Mouse (Mus musculus): ENCODE measurements at regions not wholly inside any gene's neighbourhood (a gene's known extent, or its start where the extent isn't known, plus 50 kb on each side); places are given as distances from the start of the nearest gene placed in this dataset.

DNA sequence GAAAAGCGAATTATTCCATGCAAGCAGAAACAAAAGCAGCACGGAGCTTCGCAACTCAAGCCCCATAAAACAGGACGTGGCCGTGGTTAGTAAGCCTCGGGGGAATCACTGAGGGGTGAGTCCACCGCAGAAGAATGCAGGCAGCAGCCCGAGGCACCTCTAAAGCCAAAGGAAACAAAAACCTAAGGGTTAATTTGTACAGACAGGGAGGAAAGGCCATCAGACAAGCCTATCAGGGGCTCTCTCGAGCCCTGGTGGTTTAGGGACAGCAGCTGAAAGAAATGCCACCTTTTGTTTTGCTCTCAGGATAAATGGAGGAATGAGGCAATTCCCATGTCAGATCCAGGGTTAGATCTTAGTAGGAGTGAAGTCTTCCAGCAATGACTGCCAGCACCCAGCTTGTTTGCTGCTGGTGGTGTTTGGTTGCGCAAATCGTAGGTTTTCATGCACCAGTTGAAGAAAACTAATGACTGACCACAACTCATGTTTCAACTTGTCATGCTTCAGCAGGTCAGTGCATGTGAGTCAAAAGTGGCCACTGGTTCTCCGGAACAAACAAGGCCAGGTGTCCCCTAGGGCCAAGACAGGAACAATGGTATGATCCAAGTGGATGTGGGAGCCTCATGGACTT, 173.9 kb upstream of the Dapk1 start:
- no peak for DNase-seq

DNA sequence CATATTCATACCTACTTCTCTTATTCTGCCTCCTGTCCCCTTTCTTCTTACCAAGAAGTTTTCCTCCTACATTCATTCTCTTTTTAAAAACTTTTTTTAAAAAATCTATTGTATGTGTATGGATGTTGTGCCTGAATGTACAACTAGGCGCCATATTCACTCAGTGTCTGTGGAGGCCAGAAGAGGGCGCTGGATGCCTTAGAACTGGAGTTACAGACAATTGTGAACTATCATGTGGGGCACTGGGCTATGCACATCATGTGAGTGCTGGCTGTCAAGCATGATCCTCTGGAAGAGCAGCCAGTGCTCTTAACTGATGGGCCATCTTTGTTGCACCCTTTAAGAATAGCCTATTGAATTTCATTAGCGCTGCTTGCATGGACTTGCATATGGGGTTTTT, 172.6 kb upstream of the Dapk1 start:
- no peak for DNase-seq

DNA sequence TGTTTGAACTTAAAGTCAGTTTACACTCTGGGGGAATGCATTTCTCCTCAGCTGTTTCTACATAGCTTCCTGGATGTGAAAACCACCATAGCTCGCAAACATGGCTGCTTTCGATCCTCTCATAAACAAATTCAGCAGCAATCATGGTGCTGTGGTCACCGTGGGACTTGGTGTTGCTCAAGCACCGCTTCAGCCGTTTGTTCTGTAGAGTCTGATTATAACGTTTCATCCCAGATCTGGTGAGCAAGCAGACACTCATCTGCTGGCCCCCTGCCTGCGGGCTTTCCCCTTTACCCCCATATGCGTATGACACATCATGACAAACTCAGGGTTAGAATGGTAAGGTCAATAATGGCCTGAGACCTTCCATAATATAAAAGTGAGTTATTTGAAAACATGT, 170.3 kb upstream of the Dapk1 start:
- DNase-seq: no peak

DNA sequence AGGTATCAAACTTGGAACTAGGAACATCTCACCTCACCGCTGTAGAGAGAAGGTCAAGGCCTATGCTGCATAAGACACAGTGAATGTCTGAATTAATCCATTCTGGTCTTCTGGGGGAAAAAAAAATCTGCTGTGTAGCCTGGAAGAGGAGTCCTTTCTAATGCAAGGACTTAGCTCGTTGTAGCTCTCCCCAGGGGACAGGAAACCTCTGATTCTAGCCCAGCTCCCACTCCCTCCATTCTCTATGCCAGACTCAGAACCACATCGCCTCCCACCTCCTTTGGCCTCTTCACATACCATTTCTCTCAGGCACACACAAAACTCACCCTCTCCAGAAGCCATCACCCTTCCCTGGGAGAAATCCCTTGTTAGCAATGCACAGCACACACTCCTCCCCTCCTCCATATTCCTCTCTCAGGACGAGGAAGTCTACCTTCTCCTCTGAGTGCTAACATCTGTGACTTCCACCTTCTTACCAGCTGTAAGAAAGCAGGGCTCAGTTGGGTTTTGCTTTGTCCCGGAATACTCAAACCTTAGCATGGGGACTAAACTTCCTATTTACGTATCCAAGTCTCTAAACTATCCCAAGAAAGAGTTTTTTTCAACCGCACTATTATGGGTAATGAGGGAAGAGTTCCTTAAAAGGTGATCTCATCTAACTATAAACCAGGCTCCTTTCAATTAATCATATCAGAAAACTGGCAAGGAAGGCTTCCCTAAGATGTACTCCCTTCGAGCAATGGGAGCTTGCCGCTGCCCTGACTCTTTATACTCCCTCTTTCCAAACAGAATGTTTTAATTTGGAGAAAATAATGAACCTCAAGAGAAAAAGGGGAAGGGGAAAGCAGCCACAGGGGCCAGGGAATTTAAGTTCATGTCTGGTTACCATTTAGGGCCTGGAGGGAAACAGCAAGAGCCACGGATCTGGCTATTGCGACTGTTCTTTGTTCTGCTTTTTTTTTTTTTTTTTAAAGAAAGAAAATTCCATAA, 167.2 kb upstream of the Dapk1 start:
- DNase-seq: no peak

DNA sequence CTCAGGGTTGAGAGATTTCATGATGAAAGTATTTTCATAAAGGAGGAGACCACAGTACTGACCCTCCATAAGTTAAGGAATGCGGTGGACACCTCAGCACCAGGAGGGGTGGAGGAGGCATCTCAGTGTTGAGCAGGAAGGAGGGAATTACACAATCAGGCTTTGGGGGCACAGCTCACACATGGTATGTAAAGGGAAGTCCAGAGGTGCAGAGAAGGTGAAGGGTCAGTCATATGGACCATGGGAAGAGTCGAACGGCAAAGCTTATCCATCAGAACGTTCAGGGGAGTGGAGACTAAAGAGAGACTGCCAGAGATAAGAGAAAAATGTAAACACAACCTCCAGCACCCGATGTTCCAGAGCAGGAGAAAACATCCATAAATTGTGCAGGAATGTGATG, 166.4 kb upstream of the Dapk1 start:
- DNase-seq: no peak

DNA sequence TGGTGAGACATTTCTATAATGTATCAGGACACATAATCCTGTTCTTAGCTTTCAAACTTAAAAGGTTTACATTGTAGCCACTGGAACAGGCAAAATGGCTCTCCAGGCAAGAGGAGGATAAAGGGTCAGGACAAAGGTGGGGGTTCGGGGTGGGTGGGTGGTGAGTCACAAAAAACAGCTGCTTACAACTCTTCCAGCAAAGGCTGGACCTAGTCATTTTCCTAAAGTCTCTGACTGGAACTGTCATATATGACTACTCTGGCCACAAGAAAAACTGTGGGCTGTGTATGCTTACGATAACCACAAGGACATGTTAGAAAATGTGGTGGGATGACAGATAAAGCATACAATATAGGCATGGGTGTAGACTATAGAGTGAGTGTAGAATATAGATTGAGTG, 163.6 kb upstream of the Dapk1 start:
- no peak for DNase-seq

DNA sequence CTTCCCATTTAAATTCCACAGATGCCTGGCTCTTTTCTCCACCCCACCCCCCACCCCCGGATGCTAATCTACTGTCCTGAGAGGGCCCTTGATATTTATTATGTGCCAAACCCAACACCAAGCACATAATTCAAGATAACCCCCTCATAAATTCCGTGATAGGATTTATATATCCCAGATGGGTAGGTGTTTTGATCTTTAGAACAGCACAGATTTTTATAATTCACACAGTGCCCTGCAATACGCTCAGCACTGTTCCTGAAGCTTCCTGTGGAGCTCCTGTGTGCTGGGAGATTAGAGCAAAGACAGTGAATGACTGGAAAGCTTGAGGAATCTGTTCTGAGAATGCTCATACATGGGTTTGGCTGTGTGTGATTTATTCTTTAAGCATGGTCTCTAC, 161.2 kb upstream of the Dapk1 start:
- no peak for DNase-seq

DNA sequence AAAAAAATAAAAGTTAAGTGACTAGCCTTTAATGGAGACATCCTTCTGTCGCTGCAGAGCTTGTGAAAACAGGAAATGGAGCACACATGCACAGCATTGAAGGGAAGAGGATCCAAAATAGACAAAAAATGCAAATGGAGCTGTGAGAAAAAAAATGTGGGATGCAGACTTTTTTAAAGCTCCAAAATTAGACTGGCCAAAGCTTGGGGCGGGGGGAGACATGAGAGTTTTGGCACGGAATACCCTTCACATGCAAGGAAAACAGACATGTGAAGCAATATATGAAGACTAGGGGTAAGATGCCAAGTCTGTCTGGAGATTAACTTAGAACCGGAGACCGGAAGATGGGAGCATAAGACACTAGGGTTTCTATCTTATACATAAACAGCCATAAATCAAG, 156.6 kb upstream of the Dapk1 start:
- DNase-seq: no peak

DNA sequence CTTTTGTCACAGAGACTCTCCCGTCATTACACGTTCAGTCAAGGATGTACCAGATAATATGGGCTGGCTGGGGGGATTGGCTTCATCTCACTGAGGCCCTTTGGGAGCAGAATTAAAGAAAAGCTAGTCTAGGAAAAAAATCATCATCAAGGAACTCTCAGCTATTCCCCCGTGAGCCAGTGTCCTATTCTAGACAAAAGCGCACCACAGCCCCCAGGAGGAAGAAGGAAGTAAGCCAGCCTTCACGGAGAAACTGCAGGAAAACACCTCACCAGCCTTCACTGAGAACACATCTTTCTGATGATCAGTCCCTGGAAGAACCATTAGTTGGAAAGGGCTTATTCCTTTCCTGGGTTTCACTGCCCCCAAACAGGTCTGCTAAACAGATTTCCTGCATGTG, 154.8 kb upstream of the Dapk1 start:
- no peak for DNase-seq

DNA sequence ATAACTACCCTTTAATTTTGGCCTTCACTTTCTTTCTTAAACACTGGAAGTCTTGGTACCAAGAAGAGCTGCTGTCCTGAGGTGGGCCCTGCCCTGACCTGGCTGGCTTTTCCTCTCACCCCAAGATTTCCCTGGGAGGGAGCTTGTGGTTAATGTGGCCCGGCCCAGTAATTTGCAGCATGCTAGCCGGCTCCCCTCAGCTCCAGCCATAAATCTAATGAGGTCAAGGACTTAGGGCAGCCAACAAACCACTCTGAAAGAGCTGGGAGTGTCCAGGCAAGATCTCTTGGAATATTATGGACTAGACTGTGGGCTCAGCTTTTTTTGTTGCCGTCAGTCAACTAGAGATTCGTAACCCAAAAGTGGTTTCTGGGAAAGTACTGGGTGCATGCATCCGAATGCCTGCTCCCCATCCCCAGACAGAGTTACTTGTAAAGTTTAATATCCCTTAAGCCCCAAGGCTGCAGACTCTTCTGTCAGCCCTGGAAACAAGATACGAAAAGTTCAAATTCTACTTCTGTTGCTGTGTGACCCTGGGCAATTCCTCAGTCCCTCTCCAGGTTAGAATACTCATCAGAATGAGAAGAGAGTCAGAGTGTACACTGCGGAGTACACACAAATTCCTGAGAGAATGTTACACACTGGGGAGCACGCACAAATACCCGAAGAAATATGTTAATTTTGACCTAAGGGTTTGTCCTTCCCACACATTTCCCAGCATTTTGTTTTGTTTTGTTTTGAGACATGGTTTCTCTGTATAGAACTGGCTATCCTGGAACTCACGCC, 150.8 kb upstream of the Dapk1 start:
- DNase-seq: no peak

DNA sequence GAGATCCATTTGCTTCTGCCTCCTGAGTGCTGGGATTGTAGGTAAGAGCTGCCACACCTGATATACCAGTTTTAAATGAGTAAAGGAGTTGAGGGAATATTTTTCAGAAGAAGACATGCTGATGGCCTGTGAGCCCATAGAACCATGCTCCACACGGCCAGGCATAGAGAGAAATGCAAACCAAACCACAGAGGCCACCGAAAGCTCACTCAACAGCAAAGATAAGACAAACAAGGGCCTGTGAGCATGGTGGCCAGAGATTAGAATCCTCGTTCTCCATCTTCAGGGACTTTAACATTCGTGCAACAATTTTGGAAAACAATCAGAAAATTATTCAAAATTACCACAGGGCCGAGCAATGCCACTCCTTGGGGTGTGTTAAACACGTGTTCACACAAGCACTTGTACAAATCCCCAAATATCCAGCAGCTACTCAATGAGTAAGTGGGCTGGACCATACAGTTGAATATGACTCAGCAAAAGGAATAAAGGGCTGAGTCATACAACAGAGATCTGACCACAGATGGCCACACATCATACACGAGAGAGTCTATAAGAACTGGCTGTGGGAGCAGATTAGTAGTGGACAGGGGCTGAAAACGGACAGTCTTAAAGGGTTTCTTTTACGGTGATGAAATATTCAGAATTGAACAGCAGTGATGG, 147.8 kb upstream of the Dapk1 start:
- no peak for DNase-seq

DNA sequence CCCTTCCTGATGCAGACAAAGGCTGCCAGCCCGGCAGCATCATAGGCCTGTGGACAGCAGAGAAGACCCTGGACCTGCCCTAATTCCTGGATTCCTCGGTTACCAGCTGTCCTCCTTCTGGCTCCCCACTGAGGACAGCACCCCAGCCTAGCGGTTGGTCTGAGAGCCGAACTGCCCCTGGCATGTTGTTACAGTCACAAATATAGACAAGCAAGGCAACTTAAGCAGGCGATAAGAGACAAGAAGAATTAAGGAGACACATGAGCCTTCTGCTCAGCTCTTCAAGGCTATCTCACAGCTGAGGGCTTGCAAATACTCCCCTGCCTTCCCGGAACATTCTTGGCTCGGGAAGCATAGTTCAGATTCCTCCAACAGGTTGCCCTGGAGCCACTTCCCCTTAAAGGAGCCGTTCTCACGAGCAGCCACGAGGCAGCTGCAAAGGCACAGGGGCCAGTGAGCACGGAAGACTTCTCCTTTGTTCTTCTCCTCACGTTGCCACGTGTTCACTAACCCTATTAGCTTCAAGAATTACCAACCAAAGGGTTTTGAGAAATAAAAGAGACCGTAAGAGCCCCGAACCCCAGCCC, 146.6 kb upstream of the Dapk1 start:
- DNase-seq: no peak

DNA sequence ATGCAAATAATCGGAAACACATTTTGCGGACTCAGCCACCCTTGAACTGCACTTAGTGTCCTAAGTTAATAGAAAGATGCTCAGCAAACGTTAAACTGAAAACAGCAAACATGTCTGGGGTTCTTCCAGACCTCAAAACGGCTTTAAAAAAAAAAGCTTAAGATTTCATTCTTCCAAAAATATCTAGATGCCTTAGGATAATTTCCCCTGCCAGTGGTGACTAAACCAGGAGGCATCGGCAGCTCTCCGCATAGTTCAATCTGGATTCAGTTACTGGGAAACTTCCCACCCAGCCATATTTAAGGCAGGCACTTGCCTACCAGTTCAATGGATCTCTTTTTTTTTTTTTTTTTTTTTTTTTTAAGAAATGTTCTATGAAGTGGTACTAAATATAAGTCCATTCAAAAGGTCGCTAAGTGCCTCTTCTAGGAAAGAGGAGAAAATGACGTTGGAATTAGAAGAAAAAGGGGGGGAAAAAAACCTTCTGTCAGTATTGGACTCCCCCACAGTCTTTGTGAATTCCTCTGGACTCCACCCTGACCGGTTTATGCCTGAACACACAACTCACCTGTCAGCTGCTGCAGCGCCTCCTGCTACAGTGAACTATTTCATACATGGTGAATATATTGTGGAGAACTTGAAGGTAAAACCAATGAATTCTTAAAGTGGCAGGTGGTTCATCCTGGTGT, 145.7 kb upstream of the Dapk1 start:
- DNase-seq: no peak

DNA sequence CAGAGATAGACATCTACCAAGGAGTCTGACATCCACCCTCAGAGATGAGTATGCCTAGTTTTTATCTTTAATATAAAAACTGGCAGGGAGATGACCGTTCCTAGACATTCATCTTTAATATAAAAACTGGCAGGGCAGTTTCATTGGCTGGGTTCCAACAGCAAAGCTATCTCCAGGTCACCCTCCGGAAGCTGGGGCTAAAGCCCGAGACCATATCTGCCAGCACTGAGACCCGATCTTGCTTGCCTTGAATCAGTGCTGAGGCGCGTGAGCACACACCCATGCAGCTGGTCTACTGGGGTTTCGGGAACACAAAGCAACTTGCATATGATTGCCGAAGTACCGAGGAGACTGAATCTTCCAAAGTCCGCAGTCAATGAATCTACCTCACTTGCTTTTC, 144.5 kb upstream of the Dapk1 start:
- DNase-seq: no peak

DNA sequence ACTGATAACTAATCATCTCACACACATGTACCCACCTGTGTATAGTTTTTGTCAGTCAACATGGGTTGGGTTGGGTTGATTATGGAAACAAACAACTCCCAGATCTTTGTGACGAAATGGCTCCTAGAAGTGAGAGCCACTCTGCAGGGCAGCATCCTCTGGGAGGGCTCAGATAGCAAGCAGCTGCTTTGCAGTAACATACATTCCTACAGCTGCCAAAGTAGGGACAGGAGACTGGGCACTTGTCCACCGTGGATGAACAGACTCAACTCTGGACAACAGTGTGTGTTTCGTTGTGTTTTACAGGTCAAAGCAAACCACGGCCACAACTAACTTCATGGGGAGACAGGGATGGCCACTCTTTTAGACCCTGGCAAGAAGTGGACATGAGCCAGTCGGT, 142.7 kb upstream of the Dapk1 start:
- DNase-seq: no peak

DNA sequence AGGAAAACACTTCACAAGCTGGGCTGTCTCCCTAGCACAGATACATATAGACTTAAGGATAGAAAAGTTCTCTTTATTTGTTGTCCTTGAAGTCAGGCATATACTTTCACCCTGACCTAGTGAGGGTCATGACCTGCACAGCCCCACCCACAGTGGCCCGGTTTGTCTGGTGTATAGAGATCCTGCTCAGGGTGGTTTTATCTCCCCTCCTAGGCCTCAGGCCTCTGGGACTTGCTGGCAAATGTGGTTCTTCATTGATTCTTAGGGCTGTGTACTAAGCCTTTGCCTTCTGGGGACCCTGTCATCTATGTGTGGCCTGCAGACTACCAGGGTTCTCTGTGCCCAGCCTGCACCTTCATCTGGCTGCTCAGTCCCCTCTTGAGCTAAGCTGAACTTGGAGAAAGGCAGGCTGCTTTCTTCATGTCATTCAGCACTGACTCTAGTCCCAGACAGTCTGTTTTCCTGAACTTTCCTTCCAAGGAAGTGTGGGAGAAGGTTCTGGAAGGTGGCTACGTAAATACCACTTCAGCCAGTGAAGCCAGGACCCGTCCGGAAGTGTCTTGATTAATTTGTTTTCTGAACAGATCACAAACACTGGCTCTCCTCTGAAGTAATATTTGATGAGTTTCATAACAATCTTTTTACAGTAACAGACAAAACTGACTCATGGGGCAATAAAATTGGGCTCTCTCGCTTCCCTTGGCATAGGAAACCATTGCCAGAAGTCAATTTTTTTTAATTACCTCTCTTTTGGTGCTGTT, 135.0 kb upstream of the Dapk1 start:
- DNase-seq: no peak

DNA sequence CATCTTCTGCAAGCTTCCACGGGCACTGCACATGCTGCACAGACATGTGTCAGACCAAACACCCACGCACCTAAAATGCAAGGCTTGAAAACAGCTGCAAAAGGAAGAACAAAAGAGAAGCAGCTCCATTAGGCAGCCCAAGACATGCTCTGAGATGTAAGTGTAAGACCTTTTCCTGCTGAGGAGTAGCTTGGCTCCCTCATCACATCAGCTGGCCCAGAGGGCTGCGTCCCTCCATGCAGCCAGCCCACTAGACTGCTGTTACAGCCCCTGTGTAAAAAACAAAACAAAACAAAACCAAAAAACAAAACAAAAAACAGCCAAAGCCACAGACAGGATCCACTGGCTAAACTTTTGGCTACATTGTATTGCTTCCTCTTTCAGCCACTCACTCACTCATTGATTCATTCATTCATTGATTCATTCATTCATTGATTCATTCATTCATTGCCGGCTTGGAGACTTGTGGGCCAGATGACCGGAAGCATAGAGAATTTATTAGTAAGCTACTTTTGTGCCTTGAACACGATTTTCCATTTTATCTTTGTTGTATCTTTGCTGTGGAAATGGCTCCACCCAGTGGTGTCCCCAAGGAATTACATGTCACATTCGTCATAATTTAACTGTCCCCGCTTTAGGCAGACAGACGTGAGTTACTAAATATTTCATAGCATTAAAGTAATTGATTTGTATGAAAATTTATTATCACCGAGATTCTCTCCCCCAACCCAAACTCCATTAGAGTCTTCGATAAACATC, 133.7 kb upstream of the Dapk1 start:
- peak; percentile 45 for DNase-seq

DNA sequence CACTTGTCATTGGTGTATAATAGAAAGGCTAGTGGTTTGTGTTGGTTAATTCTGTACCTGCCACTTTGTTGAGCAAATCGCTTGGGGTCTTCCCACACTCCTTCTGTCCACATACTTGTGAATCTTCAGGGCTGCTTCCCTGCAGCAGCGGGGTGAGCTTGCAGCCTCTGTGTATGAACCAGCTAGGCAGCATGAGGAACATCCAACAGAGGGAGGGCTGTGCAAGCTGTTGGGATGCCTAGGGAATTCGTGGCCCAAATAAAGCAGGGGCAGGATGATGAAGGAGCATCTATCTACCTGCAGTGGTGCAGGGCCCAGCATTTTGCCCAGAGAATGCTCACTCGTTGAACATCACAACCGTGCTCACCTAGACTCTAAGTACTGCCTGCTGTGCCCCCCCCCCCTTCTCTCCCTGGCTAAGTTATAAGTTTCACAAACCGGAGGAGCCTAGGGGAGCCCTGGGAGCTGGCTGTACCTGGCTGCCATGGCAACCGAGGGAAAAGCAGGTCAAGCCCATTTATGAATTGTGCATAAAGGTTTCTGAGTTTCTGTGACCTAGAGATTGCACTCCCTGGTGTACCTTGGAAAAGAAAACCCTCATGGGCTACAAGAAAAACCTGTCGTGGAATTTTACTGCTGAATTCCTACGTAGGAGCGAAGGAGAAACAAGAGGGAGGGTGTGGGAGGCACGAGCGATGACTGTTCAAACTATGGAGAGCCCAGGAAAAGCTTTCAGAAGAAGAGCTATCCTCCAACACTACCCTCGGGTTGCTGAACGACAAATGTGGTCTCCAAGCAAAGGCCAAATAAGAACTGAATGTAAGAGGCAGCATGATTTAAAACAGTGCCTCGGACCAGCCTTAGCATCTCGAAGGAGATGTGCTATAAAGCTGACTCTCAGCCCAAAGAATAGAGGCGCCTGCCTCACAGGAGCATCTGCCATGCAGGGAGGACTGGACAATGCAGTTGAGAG, 131.0 kb upstream of the Dapk1 start:
- DNase-seq: no peak

DNA sequence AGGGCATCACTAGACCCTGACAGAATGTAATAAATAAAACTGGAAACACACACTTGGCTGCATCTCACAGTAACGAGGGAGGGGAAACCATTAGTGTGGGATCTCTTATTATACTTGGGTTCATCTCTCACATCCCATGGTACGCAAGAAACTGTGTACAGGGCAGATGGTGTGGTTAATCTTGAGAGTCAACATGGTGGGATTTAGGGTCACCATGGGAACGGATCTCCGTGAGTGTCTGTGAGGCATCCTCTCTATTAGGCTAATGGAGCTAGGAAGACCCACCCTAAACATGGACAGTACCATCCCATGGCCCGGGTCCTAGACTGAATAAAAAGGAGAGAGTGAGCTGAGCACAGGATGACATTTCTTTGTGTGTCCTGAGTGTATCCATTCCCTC, 130.1 kb upstream of the Dapk1 start:
- no peak for DNase-seq

All from cerebellum, adult 9-10 months (tissue).